In genomic region chr9:64548332-64548731, GRCm38 (mm10) we compare ENCODE assay signal across 15 mouse cellular contexts.
"Had no signal": no experiment of that assay in that cellular context is flagged by ENCODE, and none has a peak within 500 bp of the region (broad histone marks: within the 10 kb centered on the region; RNA-seq: fewer than 3 reads in every experiment).

No protein-coding gene starts in this region.

- H3K4me2 ChIP-seq: lung, embryonic 14.5 days; midbrain, embryonic 12.5 days; neural tube, embryonic 12.5 days; stomach, embryonic 15.5 days had no signal

- H3K4me3 ChIP-seq: megakaryocyte, embryonic 14.5 days; midbrain, embryonic 12.5 days; neural tube, embryonic 12.5 days; stomach, embryonic 15.5 days had no signal

- H3K27me3 ChIP-seq: neural tube, embryonic 12.5 days had no signal

- H3K36me3 ChIP-seq: midbrain, embryonic 12.5 days; neural tube, embryonic 12.5 days; stomach, embryonic 15.5 days had no signal

- DNase-seq: lung, adult 18-20 months; lung, embryonic 14.5 days; lung, postnatal 10 days; midbrain, embryonic 14.5 days; right cerebral cortex, postnatal 14 days; thymus, adult 2 months; thymus, postnatal 25 days; thymus, postnatal 4 days had no signal

- H3K9ac ChIP-seq: liver, embryonic 14.5 days; lung, embryonic 14.5 days; midbrain, embryonic 12.5 days; neural tube, embryonic 12.5 days; stomach, embryonic 15.5 days had no signal

- H3K9me3 ChIP-seq: megakaryocyte, embryonic 14.5 days; midbrain, embryonic 12.5 days; neural tube, embryonic 12.5 days; stomach, embryonic 15.5 days had no signal

- H3K27ac ChIP-seq: liver, embryonic 14.5 days; macrophage; midbrain, embryonic 12.5 days; neural tube, embryonic 12.5 days; stomach, embryonic 15.5 days; stomach, postnatal 0 days had no signal

- H3K4me1 ChIP-seq: megakaryocyte, embryonic 14.5 days; stomach, embryonic 15.5 days had no signal
